Mouse (Mus musculus) intestine, embryonic 14.5 days (tissue): ENCODE measurements around the gene Frmd4b. TPM values are rescaled to one million over a fixed set of nuclear protein-coding genes. Genes with fewer than 3 reads are reported as not detected.
"Not testable (repeated sequence)": the region's sequence is repeated elsewhere in the genome, so short reads cannot be mapped to it uniquely, and the experiment has no call there.

Experiments
- ATAC-seq: fragments of 200-750 bp; cut with Nextera tagmentation; replicated peaks from 2 replicates; pipeline ENCODE4 v1.8.0; 2017; ENCODE audit warnings: low read depth, moderate number of reproducible peaks, moderate TSS enrichment, moderate library complexity; ENCODE audit not compliant: low FRiP score, low TSS enrichment
- DNase-seq: peaks from one replicate; pipeline ENCODE4 v3.0.0-alpha.2; 2018; ENCODE audit warnings: low spot score
- H3K27ac ChIP-seq: fragments of 300-500 bp; sonication (generic); 2 replicates; pipeline ENCODE4 v1.5.1; 2014; ENCODE audit warnings: low read depth, mild to moderate bottlenecking, control low read depth
- H3K27me3 ChIP-seq: fragments of 300-500 bp; sonication (generic); replicated peaks from 2 replicates; pipeline ENCODE4 v1.6.1; 2014; ENCODE audit warnings: low read length, control low read depth; ENCODE audit not compliant: control insufficient read depth, insufficient read depth
- H3K36me3 ChIP-seq: fragments of 300-500 bp; sonication (generic); 2 replicates; pipeline ENCODE4 v1.6.1; 2014; ENCODE audit warnings: low read length, control low read depth; ENCODE audit not compliant: control insufficient read depth, insufficient read depth
- H3K4me1 ChIP-seq: fragments of 300-500 bp; sonication (generic); replicated peaks from 2 replicates; pipeline ENCODE4 v1.6.1; 2014; ENCODE audit warnings: low read length, control low read depth, mixed read lengths; ENCODE audit not compliant: control insufficient read depth, insufficient read depth
- H3K4me2 ChIP-seq: fragments of 300-500 bp; sonication (generic); 2 replicates; pipeline ENCODE4 v1.6.1; 2014; ENCODE audit warnings: low read length
- H3K4me3 ChIP-seq: fragments of 300-500 bp; sonication (generic); 2 replicates; pipeline ENCODE4 v1.5.1; 2014; ENCODE audit warnings: low read depth, low read length, control low read depth, mixed read lengths
- H3K9ac ChIP-seq: fragments of 300-500 bp; sonication (generic); 2 replicates; pipeline ENCODE4 v1.6.1; 2014; ENCODE audit warnings: mild to moderate bottlenecking, low read length
- H3K9me3 ChIP-seq: fragments of 300-500 bp; sonication (generic); 2 replicates; pipeline ENCODE4 v1.6.1; 2016; ENCODE audit warnings: low read length, control low read depth; ENCODE audit not compliant: control insufficient read depth
- WGBS: fragments of 180-500 bp; shearing (Covaris S2); extraction: QIAGEN DNeasy Blood & Tissue Kit; methylation state at CpG from one replicate; pipeline ENCODE4 v1.1.7; 2014; 5-methylcytosine and 5-hydroxymethylcytosine counted together
- polyA plus RNA-seq: library from polyadenylated mRNA; unstranded; fragments of >200 nt; fragmentation: Nextera tagmentation; extraction: Ambion mirVana; gene quantifications from 2 replicates; pipeline ENCODE4 v1.2.1, GENCODE M21; 2014

The Frmd4b gene
- polyA plus RNA-seq, 1 experiment from 2014 or later, result 17.1 TPM

DNA sequence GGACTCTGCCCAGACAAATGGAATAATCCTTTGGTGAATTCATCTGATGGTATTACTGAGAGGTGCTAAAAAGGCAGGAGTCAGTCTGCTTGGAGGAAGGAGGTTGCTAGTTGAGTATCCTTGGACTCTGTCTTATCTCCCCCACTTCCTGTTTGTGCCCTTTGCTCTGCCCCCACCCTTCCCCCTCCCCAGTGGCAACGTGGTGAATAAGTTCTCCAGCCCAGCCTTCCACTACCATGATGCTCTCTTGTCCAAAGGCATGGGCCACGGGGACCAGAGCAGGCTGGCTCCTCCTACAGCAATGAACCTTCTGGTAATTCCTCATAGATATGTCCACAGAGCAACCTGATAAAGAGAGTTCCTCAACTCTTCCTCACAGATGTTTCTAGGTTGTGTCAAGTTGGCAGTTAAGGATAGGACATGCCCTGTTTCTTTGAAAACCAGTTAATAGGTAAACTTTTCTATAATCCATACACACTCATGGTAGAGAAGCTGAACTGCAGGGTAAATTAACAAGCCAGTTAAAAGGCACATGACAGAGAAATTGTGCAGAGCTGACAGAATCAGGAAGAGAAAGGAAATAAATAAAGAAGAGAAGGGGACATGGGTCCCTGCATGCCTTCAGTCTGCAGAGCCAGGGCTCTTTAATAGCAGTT lies 187.5 kb downstream of the Frmd4b start:
- H3K9me3 ChIP-seq, result no peaks in the 10 kb centered on the region
- no peak overlapping the region for H3K27ac ChIP-seq
- H3K4me1 ChIP-seq, result no peaks in the 10 kb centered on the region
- no peaks in the 10 kb centered on the region for H3K36me3 ChIP-seq
- no peak for DNase-seq
- WGBS, result 8% methylated on average over 2 of the region's 2 CpGs
- H3K9ac ChIP-seq, result no peak overlapping the region
- no peaks in the 10 kb centered on the region for H3K27me3 ChIP-seq
- no peak overlapping the region for H3K4me2 ChIP-seq
- H3K4me3 ChIP-seq, result no peak overlapping the region
- ATAC-seq, result no peak

- Histone ChIP-seq H3K4me3 (no peak overlapping the region), H3K4me1 (no peaks in the 10 kb centered on the region), H3K4me2 (no peak overlapping the region), H3K9me3 (no peaks in the 10 kb centered on the region), H3K27me3 (no peaks in the 10 kb centered on the region), H3K27ac (no peak overlapping the region), H3K36me3 (no peaks in the 10 kb centered on the region), H3K9ac (no peak overlapping the region)
- ATAC-seq (0 out of 2 replicates have a peak, but pooled peaks have one; percentile 23), DNase-seq (peak; percentile 80)
- WGBS, result 67% methylated on average over 7 of the region's 7 CpGs
Measured at GRCm38 (mm10) chr6:97419771-97420446, 197.4 kb downstream of the Frmd4b start.

DNA sequence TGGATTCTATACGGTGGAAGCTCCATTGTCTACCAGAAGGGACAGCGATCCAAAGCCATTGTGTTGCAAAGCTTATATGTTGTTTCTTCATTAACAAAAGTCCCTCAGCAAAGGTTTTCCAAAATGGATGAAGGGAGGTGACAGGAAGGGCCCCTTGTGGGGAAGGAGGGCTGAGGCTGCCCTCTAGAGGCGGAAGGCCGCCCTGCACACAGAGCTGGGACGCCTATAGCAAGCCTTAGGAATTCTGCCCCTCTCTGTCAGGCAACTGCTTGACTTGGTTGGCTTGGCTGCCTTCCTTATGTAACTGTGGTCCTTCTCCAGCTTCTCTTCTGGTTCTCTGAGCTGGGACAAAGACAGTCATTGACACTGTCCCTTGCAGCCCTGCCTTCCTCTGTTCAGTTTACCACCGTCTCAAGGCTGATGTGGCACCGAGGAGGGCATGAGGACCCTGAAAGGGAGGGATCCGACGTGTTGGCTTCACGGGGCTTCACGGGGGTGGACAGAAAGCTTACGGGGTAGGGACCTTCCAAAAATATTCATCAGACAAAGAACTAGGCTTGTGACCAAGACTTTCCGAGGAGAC lies 200.3 kb downstream of the Frmd4b start:
- Histone ChIP-seq H3K4me3 (no peak overlapping the region), H3K36me3 (no peaks in the 10 kb centered on the region), H3K27ac (no peak overlapping the region), H3K27me3 (no peaks in the 10 kb centered on the region), H3K4me2 (no peak overlapping the region), H3K9me3 (no peaks in the 10 kb centered on the region), H3K9ac (no peak overlapping the region), H3K4me1 (0 out of 2 replicates have a peak, but pooled peaks cover 4% of the 10 kb centered on the region)
- WGBS, result 61% methylated on average over 13 of the region's 13 CpGs
- ATAC-seq (no peak), DNase-seq (peak; percentile 86)

DNA sequence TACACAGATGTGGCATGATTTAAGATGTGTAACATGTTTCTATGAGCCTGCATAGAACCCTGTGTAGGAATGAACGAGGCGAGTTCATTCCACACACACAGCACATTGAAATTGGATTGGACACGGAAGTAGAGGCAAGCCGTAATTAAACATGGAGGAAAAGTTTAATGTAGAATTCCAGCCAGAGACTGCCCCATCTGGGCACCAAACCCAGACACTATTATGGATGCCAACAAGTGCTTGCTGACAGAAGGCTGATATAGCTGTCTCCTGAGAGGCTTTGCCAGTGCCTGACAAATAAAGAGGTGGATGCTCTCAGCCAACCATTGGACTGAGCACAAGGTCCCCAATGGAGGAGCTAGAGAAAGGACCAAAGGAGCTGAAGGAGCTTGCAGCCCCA lies 201.8 kb downstream of the Frmd4b start:
- WGBS, result 88% methylated on average over 4 of the region's 4 CpGs

GRCm38 (mm10) chr6:97413453-97413852 lies 203.9 kb downstream of the Frmd4b start:
- H3K4me2 ChIP-seq, result no peak overlapping the region
- H3K4me1 ChIP-seq, result peaks cover 14% of the 10 kb centered on the region
- no peaks in the 10 kb centered on the region for H3K9me3 ChIP-seq
- 19% methylated on average over 7 of the region's 7 CpGs for WGBS
- DNase-seq (no peak), ATAC-seq (peak; percentile 17; the same call in 1 of the 2 replicates)
- H3K27me3 ChIP-seq, result no peaks in the 10 kb centered on the region
- no peaks in the 10 kb centered on the region for H3K36me3 ChIP-seq
- no peak overlapping the region for H3K9ac ChIP-seq
- H3K27ac ChIP-seq, result no peak overlapping the region
- H3K4me3 ChIP-seq, result no peak overlapping the region

More for the DNA sequence above, 201.8 kb downstream of the Frmd4b start:
- ATAC-seq, H3K4me3 ChIP-seq, H3K4me2 ChIP-seq, H3K4me1 ChIP-seq, H3K36me3 ChIP-seq, DNase-seq, H3K27ac ChIP-seq, H3K9ac ChIP-seq, H3K27me3 ChIP-seq, H3K9me3 ChIP-seq: not testable (repeated sequence)

GRCm38 (mm10) chr6:97412403-97412802 lies 204.9 kb downstream of the Frmd4b start:
- 79% methylated on average over 15 of the region's 15 CpGs for WGBS
- H3K9ac ChIP-seq, result no peak overlapping the region
- H3K4me1 ChIP-seq, result peaks cover 14% of the 10 kb centered on the region
- ATAC-seq (no peak), DNase-seq (no peak)
- H3K36me3 ChIP-seq, result no peaks in the 10 kb centered on the region
- H3K27me3 ChIP-seq, result no peaks in the 10 kb centered on the region
- H3K9me3 ChIP-seq, result no peaks in the 10 kb centered on the region
- H3K4me3 ChIP-seq, result no peak overlapping the region
- H3K4me2 ChIP-seq, result no peak overlapping the region
- no peak overlapping the region for H3K27ac ChIP-seq

GRCm38 (mm10) chr6:97411327-97411726 lies 206.0 kb downstream of the Frmd4b start:
- Histone ChIP-seq H3K9ac (no peak overlapping the region), H3K27me3 (no peaks in the 10 kb centered on the region), H3K27ac (no peak overlapping the region), H3K4me3 (no peak overlapping the region), H3K36me3 (no peaks in the 10 kb centered on the region), H3K9me3 (no peaks in the 10 kb centered on the region), H3K4me1 (peaks cover 14% of the 10 kb centered on the region), H3K4me2 (no peak overlapping the region)
- WGBS, result 80% methylated on average over 6 of the region's 6 CpGs
- DNase-seq (no peak), ATAC-seq (no peak)

DNA sequence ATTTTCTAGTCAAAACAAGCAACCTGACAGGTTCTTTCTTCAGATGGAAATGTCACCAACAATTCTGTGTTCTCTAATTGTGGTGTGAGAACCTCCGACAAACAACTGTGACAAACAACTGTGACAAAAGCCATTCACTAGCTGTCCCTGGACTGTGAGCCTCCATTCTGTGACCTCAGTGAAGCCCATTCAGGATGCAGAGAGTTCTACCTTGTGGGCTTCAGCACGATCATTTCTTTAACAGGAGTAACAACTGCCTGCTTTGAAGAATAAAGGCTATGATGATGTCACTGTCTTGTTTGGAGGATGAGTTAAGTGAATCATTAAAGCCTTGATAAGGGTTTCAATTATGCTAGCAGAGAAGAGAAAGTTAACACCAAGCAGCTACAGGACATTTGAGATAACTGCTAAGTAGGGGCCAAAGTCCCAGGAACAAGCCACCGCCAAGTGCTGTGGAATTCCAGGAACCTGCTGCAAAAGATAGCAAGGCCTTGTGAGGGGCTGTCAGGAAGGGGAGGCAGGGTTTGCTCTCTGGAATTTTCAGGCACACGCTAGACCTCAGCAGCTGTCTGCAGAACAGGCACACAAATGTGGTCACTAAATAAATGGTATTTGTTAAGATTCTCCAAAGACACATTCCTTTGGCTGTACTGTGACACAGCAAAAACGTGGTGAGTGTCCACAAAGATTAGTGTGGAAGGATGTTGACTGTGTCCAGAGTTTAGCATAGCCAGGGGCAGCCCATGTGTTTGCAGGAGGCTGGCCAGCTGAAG lies 207.7 kb downstream of the Frmd4b start:
- DNase-seq (peak; percentile 63), ATAC-seq (peak; percentile 63)
- 14% methylated on average over 5 of the region's 5 CpGs for WGBS
- H3K9me3 ChIP-seq, result no peaks in the 10 kb centered on the region
- no peak overlapping the region for H3K9ac ChIP-seq
- H3K36me3 ChIP-seq, result no peaks in the 10 kb centered on the region
- peaks cover 19% of the 10 kb centered on the region for H3K4me1 ChIP-seq
- H3K27ac ChIP-seq, result no peak overlapping the region; the same call in 1 of the 2 replicates
- H3K27me3 ChIP-seq, result no peaks in the 10 kb centered on the region
- no peak overlapping the region for H3K4me2 ChIP-seq
- H3K4me3 ChIP-seq, result no peak overlapping the region
